Comparison of ENCODE assay signal across 9 mouse cellular contexts in genomic region chr3:66220554-66221242, GRCm38 (mm10). TPM values are rescaled to one million over a fixed set of nuclear protein-coding genes. Genes with fewer than 3 reads are reported as not detected.
DNase-seq lines count a peak whose midpoint lies in the region; ATAC-seq and TF ChIP-seq lines count a peak whose summit lies in the region.
"Had no signal": no experiment of that assay in that cellular context is flagged by ENCODE, and none has a peak within 500 bp of the region (broad histone marks: within the 10 kb centered on the region; RNA-seq: fewer than 3 reads in every experiment).

No protein-coding gene starts in this region.

- no peaks in the 10 kb centered on the region for H3K4me1 ChIP-seq in heart, adult 2 months (ENCODE audit: control insufficient read depth, insufficient read depth, low read length)
- no peaks in the 10 kb centered on the region for H3K4me1 ChIP-seq in heart, embryonic 11.5 days (ENCODE audit: control insufficient read depth, insufficient read depth, low read length)
- no peaks in the 10 kb centered on the region for H3K4me1 ChIP-seq in liver, embryonic 15.5 days (replicated peaks)

- TF ChIP-seq CTCF in heart, adult 2 months (IDR thresholded peaks at IDR 0.05), result no peak

- no peak for TF ChIP-seq EP300 in heart, adult 2 months (IDR thresholded peaks at IDR 0.05; ENCODE audit: insufficient read depth, low read depth, low read length)

- peak; percentile 47 to 56 for DNase-seq in heart, adult 2 months
- no peak for DNase-seq in heart, postnatal 25 days (ENCODE audit: low spot score)
- DNase-seq in embryo, embryonic 9.5 days (ENCODE audit: extremely low spot score), result peak; percentile 66
- peak; percentile 58 for DNase-seq in kidney, postnatal 10 days
- DNase-seq in ovary, postnatal 10 days (ENCODE audit: low spot score), result peak; percentile 4
- no peak for DNase-seq in spleen, postnatal 10 days (ENCODE audit: low spot score in 2 of 2)

- intact Hi-C loops in heart, adult 2 months (cut with DNase I), result no loop called here
- intact Hi-C loops in heart, postnatal 25 days (cut with DNase I), result no loop called here

- WGBS in heart, adult 2 months, result 0% methylated on average over 54 of the region's 54 CpGs
- under 1% methylated on average over 54 of the region's 54 CpGs for WGBS in heart, embryonic 11.5 days (ENCODE audit: insufficient replicate concordance)
- under 1% methylated on average over 54 of the region's 54 CpGs for WGBS in liver, embryonic 15.5 days (ENCODE audit: insufficient replicate concordance)

- H3K36me3 ChIP-seq in heart, adult 2 months (ENCODE audit: control insufficient read depth, insufficient read depth, low read length), result no peaks in the 10 kb centered on the region
- no peaks in the 10 kb centered on the region for H3K36me3 ChIP-seq in heart, embryonic 11.5 days (ENCODE audit: control insufficient read depth, insufficient read depth, low read length)
- no peaks in the 10 kb centered on the region for H3K36me3 ChIP-seq in liver, embryonic 15.5 days (replicated peaks)
- H3K36me3 ChIP-seq: G1E had no signal

- no peaks in the 10 kb centered on the region for H3K9me3 ChIP-seq in heart, embryonic 11.5 days (replicated peaks; ENCODE audit: control insufficient read depth, low read length)
- H3K9me3 ChIP-seq in liver, embryonic 15.5 days (replicated peaks), result no peaks in the 10 kb centered on the region
- H3K9me3 ChIP-seq: G1E had no signal

- no peak for TF ChIP-seq POLR2A in heart, adult 2 months (IDR thresholded peaks at IDR 0.05; ENCODE audit: insufficient read depth, low read depth, low read length)

- peak overlapping the region; percentile 40 for H3K4me3 ChIP-seq in heart, adult 2 months
- H3K4me3 ChIP-seq in heart, embryonic 11.5 days (ENCODE audit: low read depth, low read length), result peak overlapping the region; percentile 65
- H3K4me3 ChIP-seq in liver, embryonic 15.5 days (replicated peaks), result peak overlapping the region; percentile 35

- H3K27me3 ChIP-seq in heart, adult 2 months (ENCODE audit: control insufficient read depth, insufficient read depth, low read length), result peaks cover 4% of the 10 kb centered on the region; the same call in 1 of the 2 replicates
- H3K27me3 ChIP-seq in heart, embryonic 11.5 days (ENCODE audit: control insufficient read depth, insufficient read depth, low read length), result peaks cover 5% of the 10 kb centered on the region
- peaks cover 45% of the 10 kb centered on the region for H3K27me3 ChIP-seq in liver, embryonic 15.5 days

- peak overlapping the region; percentile 98 for H3K4me2 ChIP-seq in heart, embryonic 11.5 days
- H3K4me2 ChIP-seq in liver, embryonic 15.5 days, result peak overlapping the region; percentile 66

- H3K79me2 ChIP-seq in heart, adult 2 months (replicated peaks; ENCODE audit: control insufficient read depth, insufficient read depth, low read length), result no peaks in the 10 kb centered on the region

- H3K27ac ChIP-seq in heart, adult 2 months, result peak overlapping the region; percentile 36; the same call in 1 of the 2 replicates
- peak overlapping the region; percentile 66 for H3K27ac ChIP-seq in heart, embryonic 11.5 days (ENCODE audit: low read depth, low read length)
- no peak overlapping the region for H3K27ac ChIP-seq in liver, embryonic 15.5 days (replicated peaks)

- H3K9ac ChIP-seq in heart, adult 2 months (ENCODE audit: low read depth, low read length), result peak overlapping the region; percentile 63
- H3K9ac ChIP-seq in heart, embryonic 11.5 days (ENCODE audit: low read depth, low read length), result peak overlapping the region; percentile 75
- H3K9ac ChIP-seq in liver, embryonic 15.5 days, result no peak overlapping the region

- ATAC-seq in heart, embryonic 11.5 days (replicated peaks; ENCODE audit: insufficient number of reproducible peaks, low FRiP score, low TSS enrichment), result peak; percentile 67
- no peak for ATAC-seq in liver, embryonic 15.5 days (ENCODE audit: insufficient read depth)

RNA-seq across cellular contexts. Expression of gene Ptx3, which starts 1.0 kb away (rescaled TPM):
- under 1 TPM; 0.50 to 0.52 TPM for total RNA-seq in heart, adult 2 months (2021)
- 0.45 and 0.97 TPM in 2 replicates for polyA plus RNA-seq in heart, adult 2 months (2012; rRNA removed)
- total RNA-seq in heart, postnatal 25 days (2021), result 1 to 10 TPM; 1.3 TPM
- polyA plus RNA-seq in heart, embryonic 11.5 days (2014; fragmentation: Nextera tagmentation; extraction: Ambion mirVana), result 5.5 and 6.7 TPM in 2 replicates
- polyA plus RNA-seq in liver, embryonic 15.5 days (2015; fragmentation: Nextera tagmentation; extraction: Ambion mirVana), result 0.12 and 0.17 TPM in 2 replicates
- polyA plus RNA-seq: G1E had no signal

Comparison
In these comparisons a context has a peak if more than half of its experiments do, and no peak if none do; other contexts are left out.
1. DNase-seq: peak in heart, adult 2 months (2 of 2), embryo, embryonic 9.5 days (single experiment), kidney, postnatal 10 days (single experiment) and ovary, postnatal 10 days (single experiment); none in heart, postnatal 25 days (single experiment) and spleen, postnatal 10 days (0 of 2).
2. Peak in every context shown above with its lines, with median percentiles within 50 percentile points of each other: H3K4me3 ChIP-seq.